Mouse (Mus musculus): ENCODE results near the gene Wars2. TPM values are rescaled to one million over a fixed set of nuclear protein-coding genes. Genes with fewer than 3 reads are reported as not detected.

Wars2 gene
- total RNA-seq (2023), result 2.1 and 3.0 TPM in 2 replicates

GRCm38 (mm10) chr3:99140940-99141854 is at the start of gene Wars2:
TSS of gene Wars2 (plus strand) at chr3:99141068.

GRCm38 (mm10) chr3:99240213-99240720 is 99.4 kb downstream of the Wars2 start, which contains the start of gene Tbx15:
TSS of gene Tbx15 (plus strand) at chr3:99240381.

Other genes with a start within 250 kb of the Wars2 start
- not detected in 2 replicates for gene Hao2, start 247.8 kb upstream of the Wars2 start, total RNA-seq (2023)
- gene Tbx15, start 99.3 kb downstream of the Wars2 start, total RNA-seq (2023), result not detected in 2 replicates